Mouse (Mus musculus) G1E (cell line): ENCODE data around the gene Myh6.

Experiments
- CTCF ChIP-seq: IDR thresholded peaks from 2 replicates; pipeline ENCODE4 v1.5.1; 2012; ENCODE audit warnings: low read depth, low read length, inconsistent platforms, mixed read lengths
- GATA1 ChIP-seq: IDR thresholded peaks from 2 replicates; pipeline ENCODE4 v1.6.1; 2012; ENCODE audit warnings: borderline replicate concordance, low read length, inconsistent platforms, mixed read lengths
- POLR2AphosphoS5 ChIP-seq: IDR thresholded peaks from 2 replicates; pipeline ENCODE4 v1.6.1; 2012; ENCODE audit warnings: low read depth, low read length, inconsistent platforms; ENCODE audit not compliant: insufficient replicate concordance
- TAL1 ChIP-seq: conservative IDR thresholded peaks from 2 replicates; pipeline ENCODE4 v1.6.1; 2012; ENCODE audit warnings: low read depth, low read length, inconsistent platforms, mixed read lengths

DNA sequence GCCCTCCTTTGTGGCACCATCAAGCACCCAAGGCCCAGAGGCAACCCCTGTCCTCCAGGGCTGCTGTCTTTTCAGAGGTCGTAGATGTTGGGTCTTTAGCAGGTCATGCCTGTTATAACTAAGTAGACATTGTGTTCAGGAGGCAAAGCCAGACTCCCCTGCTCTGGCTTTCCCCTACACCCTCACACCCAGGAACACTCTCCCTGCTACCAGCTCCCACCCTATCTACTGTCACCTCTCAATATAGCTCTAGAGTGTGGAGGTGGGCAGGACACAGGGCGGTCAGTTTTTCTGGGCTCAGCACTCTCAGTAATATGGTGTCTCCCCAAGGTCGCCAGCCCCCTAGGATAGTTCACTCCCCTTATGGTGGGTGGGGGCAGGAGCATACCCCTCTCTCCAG, 1.1 kb upstream of the Myh6 start:
- no peak for TF ChIP-seq CTCF
- TF ChIP-seq GATA1: no peak
- TF ChIP-seq POLR2AphosphoS5: no peak
- no peak for TF ChIP-seq TAL1
